Mouse (Mus musculus) lung, adult 10 weeks (tissue): ENCODE measurements around the gene Fam50a. TPM values are rescaled to one million over a fixed set of nuclear protein-coding genes. Genes with fewer than 3 reads are reported as not detected.

ENCODE experiments used
- polyA plus RNA-seq: library from polyadenylated mRNA; stranded (reverse); fragments of 350-450 nt; fragmentation: Illumina TruSeq; extraction: RNeasy Lipid Tissue Mini Kit (QIAGEN cat#74804); gene quantifications from one replicate; pipeline ENCODE4 v1.2.3, GENCODE M21; 2014; ENCODE audit warnings: low read depth, low replicate concordance; ENCODE audit not compliant: insufficient read depth

Gene Fam50a
- polyA plus RNA-seq: 41.4 TPM

GRCm38 (mm10) chrX:74312540-74313464, at the start of gene Fam50a:
Fam50a (plus strand) TSS chrX:74313033.

GRCm38 (mm10) chrX:74270062-74270901, 42.6 kb upstream of the Fam50a start, which contains the start of gene Rpl10:
Rpl10 (plus strand) TSS chrX:74270812.

GRCm38 (mm10) chrX:74281732-74282394, 31.0 kb upstream of the Fam50a start, which contains the start of the genes Taz and Dnase1l1:
Taz (plus strand) TSS chrX:74281912.
Dnase1l1 (minus strand) TSS chrX:74282337.

GRCm38 (mm10) chrX:74296538-74297448, 16.0 kb upstream of the Fam50a start, which contains the start of gene Atp6ap1:
Atp6ap1 (plus strand) TSS chrX:74297097.

GRCm38 (mm10) chrX:74304867-74305700, 7.7 kb upstream of the Fam50a start, which contains the start of gene Gdi1:
Gdi1 (plus strand) TSS chrX:74304998.

GRCm38 (mm10) chrX:74328725-74329161, 15.9 kb downstream of the Fam50a start, which contains the start of gene Plxna3:
Plxna3 (plus strand) TSS chrX:74329066.

GRCm38 (mm10) chrX:74353467-74353770, 40.6 kb downstream of the Fam50a start, which contains the start of gene Lage3:
Lage3 (minus strand) TSS chrX:74353618.

Other genes with a start within 250 kb of the Fam50a start
- not detected for gene Opn1mw, start 185.6 kb upstream of the Fam50a start, polyA plus RNA-seq
- 9.3 TPM for gene Mecp2, start 177.7 kb upstream of the Fam50a start, polyA plus RNA-seq
- gene Tex28, start 145.2 kb upstream of the Fam50a start, polyA plus RNA-seq: not detected
- 0.09 TPM for gene Tktl1, start 135.8 kb upstream of the Fam50a start, polyA plus RNA-seq
- gene Flna, start 63.2 kb upstream of the Fam50a start, polyA plus RNA-seq: 210 TPM
- 61.8 TPM for gene Emd, start 58.3 kb upstream of the Fam50a start, polyA plus RNA-seq
- gene Rpl10, start 42.2 kb upstream of the Fam50a start, polyA plus RNA-seq: 1,975 TPM
- 54.8 TPM for gene Taz, start 31.1 kb upstream of the Fam50a start, polyA plus RNA-seq
- 29.0 TPM for gene Dnase1l1, start 30.7 kb upstream of the Fam50a start, polyA plus RNA-seq
- gene Atp6ap1, start 15.9 kb upstream of the Fam50a start, polyA plus RNA-seq: 155 TPM
- 80.2 TPM for gene Gdi1, start 8.0 kb upstream of the Fam50a start, polyA plus RNA-seq
- gene Plxna3, start 16.0 kb downstream of the Fam50a start, polyA plus RNA-seq: 1.3 TPM
- gene Lage3, start 40.6 kb downstream of the Fam50a start, polyA plus RNA-seq: 52.2 TPM
- 26.9 TPM for gene Ubl4a, start 60.2 kb downstream of the Fam50a start, polyA plus RNA-seq
- gene Slc10a3, start 60.3 kb downstream of the Fam50a start, polyA plus RNA-seq: 8.8 TPM
- gene Fam3a, start 80.2 kb downstream of the Fam50a start, polyA plus RNA-seq: 24.6 TPM
- gene Ikbkg, start 80.3 kb downstream of the Fam50a start, polyA plus RNA-seq: 11.7 TPM
- gene G6pdx, start 116.2 kb downstream of the Fam50a start, polyA plus RNA-seq: 20.4 TPM
- gene Gm6880, start 168.4 kb downstream of the Fam50a start, polyA plus RNA-seq: not detected